Mouse (Mus musculus): ENCODE data around the gene Inhbc. TPM values are rescaled to one million over a fixed set of nuclear protein-coding genes. Genes with fewer than 3 reads are reported as not detected.

Gene Inhbc
- polyA plus RNA-seq, 1 experiment from 2014 or later: not detected

DNA sequence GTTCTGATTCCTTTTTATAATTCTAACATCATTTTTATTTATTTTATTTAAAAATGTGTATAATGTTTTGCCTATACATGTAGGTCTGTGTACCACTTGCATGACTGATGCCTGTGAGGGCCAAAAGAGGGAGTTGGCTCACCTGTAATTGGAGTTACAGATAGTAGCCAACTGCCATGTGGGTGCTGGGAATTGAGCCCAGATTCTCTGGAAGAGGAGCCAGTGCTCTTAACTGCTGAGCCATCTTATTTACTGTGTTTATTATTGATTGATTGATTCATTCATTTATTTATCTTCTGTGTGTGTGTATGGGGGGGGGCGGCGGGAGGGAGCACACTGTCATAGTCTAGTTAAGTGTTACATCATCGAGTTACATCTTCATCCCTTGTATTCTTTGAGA is 34.5 kb upstream of the Inhbc start:
- Histone ChIP-seq H3K4me1 (replicated peaks; ENCODE audit: control insufficient read depth, insufficient read depth, low read length) (no peaks in the 10 kb centered on the region), H3K36me3 (ENCODE audit: control insufficient read depth, insufficient read depth) (peaks cover 20% of the 10 kb centered on the region), H3K9ac (ENCODE audit: low read depth, low read length) (no peak overlapping the region), H3K9me3 (ENCODE audit: control insufficient read depth) (no peaks in the 10 kb centered on the region), H3K4me2 (replicated peaks; ENCODE audit: low read depth) (no peak overlapping the region), H3K27me3 (replicated peaks; ENCODE audit: control insufficient read depth, insufficient read depth, low read length) (no peaks in the 10 kb centered on the region), H3K27ac (ENCODE audit: low read depth, low read length) (no peak overlapping the region), H3K4me3 (ENCODE audit: low read depth, low read length) (no peak overlapping the region)
- no peak for ATAC-seq
- WGBS: 95% methylated on average over 3 of the region's 3 CpGs
- TF ChIP-seq CTCF (IDR thresholded peaks at IDR 0.05; ENCODE audit: low read depth): no peak

GRCm38 (mm10) chr10:127391774-127392173 is 21.5 kb upstream of the Inhbc start:
- no peak for ATAC-seq
- H3K4me2 ChIP-seq (replicated peaks; ENCODE audit: low read depth): no peak overlapping the region
- WGBS: 89% methylated on average over 6 of the region's 6 CpGs

GRCm38 (mm10) chr10:127381743-127382134 is 11.5 kb upstream of the Inhbc start:
- no peak for ATAC-seq
- Histone ChIP-seq H3K4me2 (replicated peaks; ENCODE audit: low read depth) (peak overlapping the region; percentile 84), H3K4me1 (replicated peaks; ENCODE audit: control insufficient read depth, insufficient read depth, low read length) (no peaks in the 10 kb centered on the region; the same call in 1 of the 2 replicates), H3K36me3 (ENCODE audit: control insufficient read depth, insufficient read depth) (no peaks in the 10 kb centered on the region), H3K9ac (ENCODE audit: low read depth, low read length) (peak overlapping the region; percentile 96), H3K27me3 (replicated peaks; ENCODE audit: control insufficient read depth, insufficient read depth, low read length) (no peaks in the 10 kb centered on the region), H3K27ac (ENCODE audit: low read depth, low read length) (no peak overlapping the region; the same call in 1 of the 2 replicates), H3K9me3 (ENCODE audit: control insufficient read depth) (no peaks in the 10 kb centered on the region), H3K4me3 (ENCODE audit: low read depth, low read length) (peak overlapping the region; percentile 73)
- TF ChIP-seq CTCF (IDR thresholded peaks at IDR 0.05; ENCODE audit: low read depth): no peak
- 50% methylated on average over 2 of the region's 2 CpGs for WGBS

More at GRCm38 (mm10) chr10:127391774-127392173, 21.5 kb upstream of the Inhbc start:
- Histone ChIP-seq H3K27me3 (replicated peaks; ENCODE audit: control insufficient read depth, insufficient read depth, low read length) (no peaks in the 10 kb centered on the region), H3K4me1 (replicated peaks; ENCODE audit: control insufficient read depth, insufficient read depth, low read length) (no peaks in the 10 kb centered on the region), H3K4me3 (ENCODE audit: low read depth, low read length) (no peak overlapping the region), H3K9me3 (ENCODE audit: control insufficient read depth) (no peaks in the 10 kb centered on the region), H3K9ac (ENCODE audit: low read depth, low read length) (no peak overlapping the region), H3K27ac (ENCODE audit: low read depth, low read length) (no peak overlapping the region), H3K36me3 (ENCODE audit: control insufficient read depth, insufficient read depth) (peaks cover 17% of the 10 kb centered on the region)
- TF ChIP-seq CTCF (IDR thresholded peaks at IDR 0.05; ENCODE audit: low read depth): peak; percentile 38

DNA sequence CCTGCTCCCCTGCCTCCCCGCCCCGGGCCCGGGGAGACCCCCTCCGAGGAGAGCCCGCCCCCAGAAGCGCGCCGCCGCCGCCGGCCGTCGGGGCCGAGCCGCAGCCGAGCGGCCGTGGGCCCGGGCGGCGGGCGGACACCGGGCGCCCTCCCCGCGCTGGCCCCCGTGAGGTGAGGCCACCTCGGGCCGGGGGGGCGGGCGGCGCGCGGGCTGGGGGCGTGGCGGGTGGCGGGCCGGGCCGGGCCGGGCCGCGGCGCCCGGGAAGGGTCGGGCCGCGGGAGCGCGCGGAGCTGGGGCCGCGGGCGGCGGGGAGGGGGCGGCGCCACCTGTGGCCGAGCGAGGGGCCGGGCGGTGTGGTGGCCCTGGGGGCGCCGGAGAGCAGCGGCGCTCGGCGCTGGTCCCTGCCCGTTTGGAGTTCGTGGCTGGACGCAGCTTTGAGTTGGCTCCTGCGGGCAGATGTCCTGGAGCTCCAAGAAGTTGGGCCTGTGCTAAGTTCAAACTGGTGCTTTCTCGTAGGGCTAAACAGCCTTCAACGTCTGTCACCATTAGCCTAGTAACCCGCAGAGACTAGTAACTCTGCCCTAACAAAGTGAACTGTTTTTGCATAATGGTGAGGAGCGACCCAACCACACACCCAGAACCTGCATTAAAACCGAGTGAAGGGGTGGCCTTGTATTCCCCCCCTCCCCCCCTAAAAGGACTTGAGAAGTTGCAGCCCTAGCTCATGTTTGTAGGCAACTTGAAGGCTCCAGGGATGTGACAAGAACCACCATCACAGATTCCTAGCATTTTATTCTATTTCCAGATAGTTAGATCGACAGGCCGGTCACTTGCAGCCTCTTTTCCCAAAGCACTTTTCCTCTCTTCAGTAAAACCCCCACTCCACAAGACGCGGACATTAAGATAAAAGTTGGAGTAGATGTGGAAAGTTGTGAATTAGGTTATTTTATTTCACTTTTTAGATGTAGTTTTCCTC is 10.8 kb upstream of the Inhbc start:
- Histone ChIP-seq H3K27me3 (replicated peaks; ENCODE audit: control insufficient read depth, insufficient read depth, low read length) (no peaks in the 10 kb centered on the region), H3K4me2 (replicated peaks; ENCODE audit: low read depth) (peak overlapping the region; percentile 84), H3K4me3 (ENCODE audit: low read depth, low read length) (peak overlapping the region; percentile 73), H3K4me1 (replicated peaks; ENCODE audit: control insufficient read depth, insufficient read depth, low read length) (no peaks in the 10 kb centered on the region; the same call in 1 of the 2 replicates), H3K9me3 (ENCODE audit: control insufficient read depth) (no peaks in the 10 kb centered on the region), H3K27ac (ENCODE audit: low read depth, low read length) (peak overlapping the region; percentile 97), H3K36me3 (ENCODE audit: control insufficient read depth, insufficient read depth) (no peaks in the 10 kb centered on the region), H3K9ac (ENCODE audit: low read depth, low read length) (peak overlapping the region; percentile 96)
- ATAC-seq: peak; percentile 78
- peak; percentile 53 for TF ChIP-seq CTCF (IDR thresholded peaks at IDR 0.05; ENCODE audit: low read depth)
- WGBS: 1% methylated on average over 34 of the region's 79 CpGs

DNA sequence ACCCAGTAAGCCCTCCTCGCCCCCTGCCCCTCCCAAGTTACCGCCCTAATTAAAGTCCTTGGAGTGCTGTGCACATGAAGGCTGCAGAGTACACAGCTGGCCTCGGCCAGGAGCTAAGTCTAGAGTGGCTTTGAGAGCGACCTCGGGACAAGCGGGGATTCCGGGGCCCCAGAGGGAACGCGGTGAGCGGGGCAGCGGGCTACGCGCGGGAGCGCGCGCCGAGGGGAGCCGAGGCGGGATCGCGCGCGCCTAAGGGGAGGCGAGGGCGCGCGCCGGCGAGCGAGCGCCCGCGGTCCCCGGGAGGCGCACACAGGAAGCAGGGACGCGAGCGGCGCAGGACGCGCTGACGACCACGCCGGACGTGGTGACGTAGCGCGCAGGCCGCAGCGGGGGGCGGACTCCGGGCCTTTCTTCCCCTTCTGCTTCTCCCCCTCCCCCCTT is 10.0 kb upstream of the Inhbc start, which contains the start of gene R3hdm2:
Gene R3hdm2, plus strand, starts transcription at position 77 of the 441 bp plus-strand sequence.
- Histone ChIP-seq H3K27me3 (replicated peaks; ENCODE audit: control insufficient read depth, insufficient read depth, low read length) (no peaks in the 10 kb centered on the region), H3K4me3 (ENCODE audit: low read depth, low read length) (peak within 1 kb of the TSS; percentile 73), H3K4me2 (replicated peaks; ENCODE audit: low read depth) (peak within 1 kb of the TSS; percentile 84), H3K36me3 (ENCODE audit: control insufficient read depth, insufficient read depth) (no peaks in the 10 kb centered on the region), H3K9me3 (ENCODE audit: control insufficient read depth) (no peaks in the 10 kb centered on the region), H3K27ac (ENCODE audit: low read depth, low read length) (peak within 1 kb of the TSS; percentile 97), H3K9ac (ENCODE audit: low read depth, low read length) (peak within 1 kb of the TSS; percentile 96), H3K4me1 (replicated peaks; ENCODE audit: control insufficient read depth, insufficient read depth, low read length) (no peaks in the 10 kb centered on the region; the same call in 1 of the 2 replicates)
- under 1% methylated on average over 40 of the region's 53 CpGs for WGBS
- no peak for TF ChIP-seq CTCF (IDR thresholded peaks at IDR 0.05; ENCODE audit: low read depth)
- ATAC-seq: peak; percentile 97

- Histone ChIP-seq H3K27ac (ENCODE audit: low read depth, low read length) (no peak overlapping the region), H3K9me3 (ENCODE audit: control insufficient read depth) (no peaks in the 10 kb centered on the region), H3K27me3 (replicated peaks; ENCODE audit: control insufficient read depth, insufficient read depth, low read length) (no peaks in the 10 kb centered on the region), H3K4me1 (replicated peaks; ENCODE audit: control insufficient read depth, insufficient read depth, low read length) (no peaks in the 10 kb centered on the region; the same call in 1 of the 2 replicates), H3K4me3 (ENCODE audit: low read depth, low read length) (peak overlapping the region; percentile 73), H3K36me3 (ENCODE audit: control insufficient read depth, insufficient read depth) (no peaks in the 10 kb centered on the region), H3K9ac (ENCODE audit: low read depth, low read length) (peak overlapping the region; percentile 96; the same call in 1 of the 2 replicates), H3K4me2 (replicated peaks; ENCODE audit: low read depth) (peak overlapping the region; percentile 84)
- ATAC-seq: no peak
- TF ChIP-seq CTCF (IDR thresholded peaks at IDR 0.05; ENCODE audit: low read depth): no peak
- WGBS: 81% methylated on average over 8 of the region's 8 CpGs
Observed at GRCm38 (mm10) chr10:127379654-127380053, 9.4 kb upstream of the Inhbc start.

Measured in intestine, postnatal 0 days (tissue).